Mouse (Mus musculus): Measurements from ENCODE around the gene Tomm40l.

Tomm40l gene

GRCm38 (mm10) chr1:171227879-171228278 is 5.6 kb upstream of the Tomm40l start:
- DNase-seq (ENCODE audit: low read depth): no peak

GRCm38 (mm10) chr1:171226780-171227179 is 4.5 kb upstream of the Tomm40l start:
- DNase-seq (ENCODE audit: low read depth): no peak

GRCm38 (mm10) chr1:171224857-171225256 is 2.5 kb upstream of the Tomm40l start, which contains the start of gene Apoa2:
Gene Apoa2 (plus strand): TSS chr1:171225054.
- DNase-seq (ENCODE audit: low read depth): no peak

- DNase-seq (ENCODE audit: low read depth): peak; percentile 21
These were observed 1.5 kb upstream of the Tomm40l start for GRCm38 (mm10) chr1:171223796-171224195.

GRCm38 (mm10) chr1:171223168-171223567 is 854 bp upstream of the Tomm40l start:
- DNase-seq (ENCODE audit: low read depth): peak; percentile 39

GRCm38 (mm10) chr1:171221281-171222193 is 777 bp downstream of the Tomm40l start:
- peak; percentile 23 for DNase-seq (ENCODE audit: low read depth)

GRCm38 (mm10) chr1:171220871-171221270 is 1.4 kb downstream of the Tomm40l start:
- DNase-seq (ENCODE audit: low read depth): peak; percentile 87

- DNase-seq (ENCODE audit: low read depth): no peak
These were observed 5.9 kb downstream of the Tomm40l start for GRCm38 (mm10) chr1:171216241-171216955.

GRCm38 (mm10) chr1:171213801-171214496 is 8.4 kb downstream of the Tomm40l start, which contains the start of gene Nr1i3:
Gene Nr1i3 (plus strand): TSS chr1:171213970.
- DNase-seq (ENCODE audit: low read depth): no peak

GRCm38 (mm10) chr1:171212854-171213253 is 9.5 kb downstream of the Tomm40l start:
- no peak for DNase-seq (ENCODE audit: low read depth)

- no peak for DNase-seq (ENCODE audit: low read depth)
These were observed 12.9 kb downstream of the Tomm40l start for GRCm38 (mm10) chr1:171209409-171209808.

- DNase-seq (ENCODE audit: low read depth): peak; percentile 74
These were observed 16.4 kb downstream of the Tomm40l start for GRCm38 (mm10) chr1:171205704-171206493.

- DNase-seq (ENCODE audit: low read depth): no peak
These were observed 18.1 kb downstream of the Tomm40l start for GRCm38 (mm10) chr1:171204249-171204644.

- no peak for DNase-seq (ENCODE audit: low read depth)
These were observed 18.7 kb downstream of the Tomm40l start for GRCm38 (mm10) chr1:171203471-171204248.

- DNase-seq (ENCODE audit: low read depth): no peak
These were observed 21.5 kb downstream of the Tomm40l start for GRCm38 (mm10) chr1:171200769-171201168.

- DNase-seq (ENCODE audit: low read depth): no peak
These were observed 22.8 kb downstream of the Tomm40l start for GRCm38 (mm10) chr1:171199532-171199931.

GRCm38 (mm10) chr1:171195887-171196397 is 26.4 kb downstream of the Tomm40l start, which contains the start of gene Pcp4l1:
Gene Pcp4l1 (minus strand): TSS chr1:171196268.
- no peak for DNase-seq (ENCODE audit: low read depth)

- no peak for DNase-seq (ENCODE audit: low read depth)
These were observed 27.1 kb downstream of the Tomm40l start for GRCm38 (mm10) chr1:171195046-171195822.
